Mouse (Mus musculus) midbrain, postnatal 0 days (tissue): ENCODE data around the gene Gprasp1. TPM values are rescaled to one million over a fixed set of nuclear protein-coding genes. Genes with fewer than 3 reads are reported as not detected.

ENCODE experiments used
- ATAC-seq: fragments of 200-750 bp; cut with Nextera tagmentation; 2 replicates; pipeline ENCODE4 v1.8.0; 2017; ENCODE audit warnings: moderate number of reproducible peaks, mild to moderate bottlenecking, moderate TSS enrichment, moderate library complexity; ENCODE audit not compliant: low FRiP score
- DNase-seq: peaks from one replicate; pipeline ENCODE4 v3.0.0-alpha.2; 2015; ENCODE audit warnings: low spot score
- H3K27ac ChIP-seq: fragments of 300-500 bp; sonication (generic); 2 replicates; pipeline ENCODE4 v1.5.1; 2014; ENCODE audit warnings: low read depth, mild to moderate bottlenecking, low read length, mixed read lengths
- H3K27me3 ChIP-seq: fragments of 300-500 bp; sonication (generic); 2 replicates; pipeline ENCODE4 v1.6.1; 2014; ENCODE audit warnings: low read length, control low read depth, mixed read lengths; ENCODE audit not compliant: insufficient read depth
- H3K36me3 ChIP-seq: fragments of 300-500 bp; sonication (generic); 2 replicates; pipeline ENCODE4 v1.6.1; 2014; ENCODE audit warnings: low read length, control low read depth, mixed read lengths; ENCODE audit not compliant: insufficient read depth
- H3K4me1 ChIP-seq: fragments of 300-500 bp; sonication (generic); 2 replicates; pipeline ENCODE4 v1.6.1; 2014; ENCODE audit warnings: mild to moderate bottlenecking, control low read depth, antibody characterized with exemption, low read length, mixed read lengths; ENCODE audit not compliant: insufficient read depth
- H3K4me2 ChIP-seq: fragments of 300-500 bp; sonication (generic); 2 replicates; pipeline ENCODE4 v1.6.1; 2014; ENCODE audit warnings: low read depth, mild to moderate bottlenecking, low read length, mixed read lengths; ENCODE audit not compliant: poor library complexity, severe bottlenecking
- H3K4me3 ChIP-seq: fragments of 300-500 bp; sonication (generic); 2 replicates; pipeline ENCODE4 v1.5.1; 2014; ENCODE audit warnings: low read depth, mild to moderate bottlenecking, low read length, moderate library complexity
- H3K9ac ChIP-seq: fragments of 300-500 bp; sonication (generic); replicated peaks from 2 replicates; pipeline ENCODE4 v1.6.1; 2014; ENCODE audit warnings: mild to moderate bottlenecking, low read length, moderate library complexity, mixed read lengths; ENCODE audit not compliant: poor library complexity, severe bottlenecking
- H3K9me3 ChIP-seq: fragments of 300-500 bp; sonication (generic); 2 replicates; pipeline ENCODE4 v1.6.1; 2016; ENCODE audit warnings: low read length, control low read depth
- CTCF ChIP-seq: IDR thresholded peaks from 2 replicates; pipeline ENCODE4 v1.5.1; 2016; ENCODE audit warnings: antibody characterized with exemption, mild to moderate bottlenecking
- whole genome bisulfite sequencing: fragments of 180-500 bp; shearing (Covaris S2); extraction: QIAGEN DNeasy Blood & Tissue Kit; methylation state at CpG from one replicate; pipeline ENCODE4 v1.1.7; 2014; 5-methylcytosine and 5-hydroxymethylcytosine counted together
- polyA plus RNA-seq: library from polyadenylated mRNA; unstranded; fragments of >200 nt; fragmentation: Nextera tagmentation; extraction: Ambion mirVana; gene quantifications from 2 replicates; pipeline ENCODE4 v1.2.1, GENCODE M21; 2015
- total RNA-seq: library from RNA; depleted of rRNA; stranded (reverse); fragments of >200 nt; gene quantifications from 2 replicates; pipeline ENCODE4 v1.2.3, GENCODE M21; 2014; rRNA removed

The Gprasp1 gene
- 378 and 474 TPM in 2 replicates for total RNA-seq
- 288 and 301 TPM in 2 replicates for polyA plus RNA-seq

DNA sequence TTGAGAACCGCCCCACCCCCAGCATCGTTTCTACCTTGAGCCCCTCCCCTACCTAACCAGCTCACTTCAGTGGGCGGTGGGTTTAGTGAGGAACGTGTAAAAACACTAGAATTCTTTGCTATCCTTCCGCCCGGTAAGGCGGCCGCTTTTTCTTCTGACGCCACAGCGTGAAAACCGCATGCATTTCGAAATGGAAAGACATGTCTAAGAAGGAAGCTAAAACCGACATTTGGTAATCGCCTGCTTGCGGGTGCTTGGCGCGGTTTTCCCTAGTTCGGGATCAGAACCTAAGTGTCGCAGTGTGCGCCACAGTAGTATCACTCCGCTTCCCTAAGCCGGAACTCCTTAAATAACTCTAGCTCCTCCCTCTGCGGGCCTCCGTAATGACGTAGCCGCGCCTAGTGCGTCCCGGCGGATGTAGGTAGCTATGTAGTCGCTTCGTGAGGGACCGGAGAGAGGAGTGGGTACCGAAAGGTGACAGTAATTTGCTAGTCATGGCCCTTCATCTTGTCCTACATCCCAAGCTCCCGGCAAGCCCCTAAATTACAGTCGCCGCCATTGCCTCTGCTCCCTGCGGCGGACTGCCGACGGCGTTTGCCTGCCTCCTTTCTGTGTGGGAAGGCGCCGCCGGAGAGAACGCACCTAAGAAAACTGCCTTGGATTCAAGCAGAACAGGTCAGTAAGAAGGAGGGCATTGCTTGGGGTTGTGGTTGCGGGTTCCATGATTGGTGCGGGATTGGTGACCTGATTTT lies at the start of gene Gprasp1, which contains the start of gene Armcx5:
Gene Gprasp1, plus strand, starts transcription at position 430 of the 752 bp plus-strand sequence.
Gene Armcx5, plus strand, starts transcription at position 430 of the 752 bp plus-strand sequence.
- Histone ChIP-seq H3K36me3 (no peaks in the 10 kb centered on the region), H3K4me1 (no peaks in the 10 kb centered on the region), H3K27me3 (no peaks in the 10 kb centered on the region; the same call in 1 of the 2 replicates), H3K4me3 (peak within 1 kb of the TSS; percentile 56), H3K9me3 (no peaks in the 10 kb centered on the region), H3K4me2 (peak within 1 kb of the TSS; percentile 46), H3K9ac (peak within 1 kb of the TSS; percentile 81), H3K27ac (peak within 1 kb of the TSS; percentile 88)
- 20% methylated on average over 47 of the region's 48 CpGs for WGBS
- DNase-seq (peak; percentile 97), ATAC-seq (peak; percentile 96)
- no peak for TF ChIP-seq CTCF

DNA sequence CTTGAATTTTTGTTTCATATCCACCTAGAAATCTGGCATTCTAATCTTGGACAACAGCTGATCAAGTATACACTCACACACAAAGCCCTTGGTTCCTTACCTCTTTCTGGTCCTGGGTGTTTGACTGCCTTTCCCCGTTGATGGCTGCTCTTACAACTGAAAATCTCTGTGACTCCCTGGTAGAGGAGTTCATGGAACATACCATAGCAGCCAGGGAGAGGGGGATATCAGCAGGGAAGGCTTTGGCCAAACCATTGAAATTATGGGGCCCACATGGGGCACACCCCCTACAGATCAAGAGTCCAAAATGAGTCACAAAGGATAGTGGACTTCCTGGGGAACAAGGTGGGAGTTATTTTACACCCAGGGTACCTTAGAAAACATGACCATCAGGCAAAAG lies 48.9 kb upstream of the Gprasp1 start, which contains the start of gene Tcp11x2:
Gene Tcp11x2, minus strand, starts transcription at position 158 of the 400 bp plus-strand sequence.
- H3K36me3 ChIP-seq: no peaks in the 10 kb centered on the region
- WGBS: 65% methylated on average over 1 of the region's 1 CpGs
- H3K4me1 ChIP-seq: no peaks in the 10 kb centered on the region
- no peaks in the 10 kb centered on the region for H3K27me3 ChIP-seq
- no peak within 1 kb of the TSS for H3K27ac ChIP-seq
- TF ChIP-seq CTCF: no peak
- no peak within 1 kb of the TSS for H3K4me2 ChIP-seq
- ATAC-seq (no peak), DNase-seq (no peak)
- H3K9ac ChIP-seq: no peak within 1 kb of the TSS
- H3K4me3 ChIP-seq: no peak within 1 kb of the TSS
- H3K9me3 ChIP-seq: no peaks in the 10 kb centered on the region

DNA sequence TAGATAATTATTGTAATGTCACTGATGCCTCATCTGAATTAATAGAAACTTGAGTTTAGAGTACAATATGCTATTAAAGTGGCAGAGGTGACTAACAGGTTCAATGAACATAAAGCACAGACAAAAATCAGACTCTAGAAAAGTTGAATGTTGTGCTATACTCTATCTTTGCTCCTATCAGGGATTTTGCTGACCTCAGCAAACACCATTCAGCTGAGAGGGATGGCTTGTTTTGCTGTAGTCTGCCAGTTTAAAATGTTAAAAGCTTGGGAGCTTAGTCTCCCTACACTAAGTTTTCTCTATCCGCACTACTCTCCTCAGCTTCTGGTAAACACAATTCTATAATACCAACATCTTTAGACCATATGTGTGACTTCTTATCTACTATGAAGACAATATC lies 39.4 kb upstream of the Gprasp1 start:
- 96% methylated on average over 1 of the region's 1 CpGs for WGBS
- no peaks in the 10 kb centered on the region for H3K4me1 ChIP-seq
- TF ChIP-seq CTCF: no peak
- no peak for DNase-seq
- no peak overlapping the region for H3K4me2 ChIP-seq
- H3K36me3 ChIP-seq: no peaks in the 10 kb centered on the region
- ATAC-seq: no peak
- no peaks in the 10 kb centered on the region for H3K27me3 ChIP-seq
- H3K27ac ChIP-seq: no peak overlapping the region
- no peaks in the 10 kb centered on the region for H3K9me3 ChIP-seq
- H3K9ac ChIP-seq: no peak overlapping the region
- H3K4me3 ChIP-seq: no peak overlapping the region

DNA sequence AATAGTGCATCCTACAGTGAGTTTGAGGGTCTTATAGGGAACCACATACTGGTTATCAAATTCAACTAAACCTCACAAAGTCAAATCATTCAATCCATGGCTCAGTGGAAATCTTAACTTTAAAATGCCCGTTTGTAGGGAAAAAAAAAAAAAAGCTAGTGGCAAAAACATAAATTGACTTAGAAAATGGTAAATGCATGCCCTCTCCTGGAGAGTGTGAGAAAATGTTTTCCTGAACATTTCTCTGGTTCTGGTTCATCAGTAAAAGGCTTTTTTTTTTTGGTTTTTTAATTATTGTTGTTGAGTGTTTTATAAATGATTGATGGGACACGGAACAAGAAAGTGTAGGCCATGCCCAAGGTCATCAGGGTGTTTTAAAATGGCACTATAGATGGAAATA lies 38.2 kb upstream of the Gprasp1 start:
- Histone ChIP-seq H3K27me3 (no peaks in the 10 kb centered on the region), H3K9ac (no peak overlapping the region), H3K36me3 (no peaks in the 10 kb centered on the region), H3K4me3 (no peak overlapping the region), H3K9me3 (no peaks in the 10 kb centered on the region), H3K4me2 (no peak overlapping the region), H3K27ac (no peak overlapping the region), H3K4me1 (no peaks in the 10 kb centered on the region)
- peak; percentile 5 for DNase-seq
- peak; percentile 59 for TF ChIP-seq CTCF
- WGBS: 44% methylated on average over 2 of the region's 2 CpGs
- no peak for ATAC-seq

DNA sequence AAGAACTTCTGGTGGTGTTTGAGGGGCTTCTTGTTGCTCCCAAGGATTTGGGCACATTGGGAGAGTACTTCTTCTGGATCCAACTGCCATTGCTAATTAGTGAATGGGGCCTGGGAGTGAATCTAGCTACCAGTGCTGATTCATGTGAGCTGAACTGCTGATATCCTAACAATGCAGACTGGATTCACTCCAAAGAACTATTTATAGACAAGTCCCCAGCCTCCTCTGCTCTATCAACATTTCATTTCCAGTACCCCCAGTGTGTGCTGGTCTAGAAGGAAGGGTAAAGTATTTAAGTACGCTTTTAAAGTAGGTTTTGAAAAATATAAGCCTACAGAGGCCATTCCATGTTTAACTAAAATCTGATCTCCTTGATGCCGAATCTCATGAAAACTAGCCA lies 29.7 kb upstream of the Gprasp1 start:
- no peak overlapping the region for H3K4me2 ChIP-seq
- no peaks in the 10 kb centered on the region for H3K27me3 ChIP-seq
- H3K36me3 ChIP-seq: no peaks in the 10 kb centered on the region
- TF ChIP-seq CTCF: no peak
- H3K27ac ChIP-seq: no peak overlapping the region
- no peaks in the 10 kb centered on the region for H3K9me3 ChIP-seq
- DNase-seq (no peak), ATAC-seq (no peak)
- H3K4me3 ChIP-seq: no peak overlapping the region
- 86% methylated on average over 2 of the region's 2 CpGs for WGBS
- H3K9ac ChIP-seq: no peak overlapping the region
- no peaks in the 10 kb centered on the region for H3K4me1 ChIP-seq

DNA sequence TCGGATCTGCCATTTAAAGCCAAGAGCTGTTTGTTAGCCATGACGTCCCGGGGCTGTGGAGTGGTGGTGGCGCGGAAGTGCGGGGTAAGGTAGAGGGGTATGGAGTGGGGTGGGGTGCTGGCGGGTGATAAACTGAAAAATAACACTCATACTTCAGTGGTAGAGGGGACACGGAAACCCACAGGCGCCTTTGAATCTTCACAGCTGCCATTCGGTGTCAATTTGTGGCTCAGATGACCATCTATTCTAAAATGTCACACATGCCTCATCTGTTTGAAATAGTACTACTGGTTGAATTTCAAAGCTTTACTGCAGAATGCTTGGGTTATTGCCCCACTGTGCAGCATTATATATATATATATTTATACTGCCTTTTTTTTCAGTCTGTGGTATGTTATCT lies 17.4 kb upstream of the Gprasp1 start, which contains the start of gene Tmsb15a:
Gene Tmsb15a, minus strand, starts transcription at position 101 of the 400 bp plus-strand sequence.
- Histone ChIP-seq H3K27me3 (no peaks in the 10 kb centered on the region), H3K4me1 (no peaks in the 10 kb centered on the region), H3K4me3 (no peak within 1 kb of the TSS), H3K9ac (no peak within 1 kb of the TSS), H3K27ac (no peak within 1 kb of the TSS), H3K36me3 (no peaks in the 10 kb centered on the region), H3K4me2 (no peak within 1 kb of the TSS), H3K9me3 (no peaks in the 10 kb centered on the region)
- DNase-seq (no peak), ATAC-seq (no peak)
- no peak for TF ChIP-seq CTCF
- WGBS: 91% methylated on average over 10 of the region's 10 CpGs
